ENCODE assay signal across 13 mouse cellular contexts in genomic region chr13:37537330-37537729, GRCm38 (mm10).
DNase-seq lines count a peak whose midpoint lies in the region; ATAC-seq and TF ChIP-seq lines count a peak whose summit lies in the region.
"Had no signal": no experiment of that assay in that cellular context is flagged by ENCODE, and none has a peak within 500 bp of the region (broad histone marks: within the 10 kb centered on the region; RNA-seq: fewer than 3 reads in every experiment).

No protein-coding gene starts in this region.

- no peak overlapping the region for H3K9ac ChIP-seq in heart, embryonic 11.5 days (ENCODE audit: low read depth, low read length)
- H3K9ac ChIP-seq in lung, postnatal 0 days (replicated peaks; ENCODE audit: low read depth), result no peak overlapping the region
- H3K9ac ChIP-seq in intestine, embryonic 16.5 days (ENCODE audit: low read depth, low read length), result no peak overlapping the region
- H3K9ac ChIP-seq: hindbrain, embryonic 13.5 days; neural tube, embryonic 13.5 days had no signal

- H3K36me3 ChIP-seq in heart, embryonic 11.5 days (ENCODE audit: control insufficient read depth, insufficient read depth, low read length), result no peaks in the 10 kb centered on the region
- no peaks in the 10 kb centered on the region for H3K36me3 ChIP-seq in lung, postnatal 0 days (ENCODE audit: insufficient read depth, low read length)
- H3K36me3 ChIP-seq in intestine, embryonic 16.5 days (ENCODE audit: control insufficient read depth, insufficient read depth, low read length), result no peaks in the 10 kb centered on the region
- H3K36me3 ChIP-seq: embryonic facial prominence, embryonic 10.5 days; hindbrain, embryonic 13.5 days; neural tube, embryonic 13.5 days had no signal

- H3K27me3 ChIP-seq in heart, embryonic 11.5 days (ENCODE audit: control insufficient read depth, insufficient read depth, low read length), result no peaks in the 10 kb centered on the region
- no peaks in the 10 kb centered on the region for H3K27me3 ChIP-seq in lung, postnatal 0 days (replicated peaks; ENCODE audit: insufficient read depth, low read length)
- H3K27me3 ChIP-seq in intestine, embryonic 16.5 days (replicated peaks; ENCODE audit: control insufficient read depth, insufficient read depth, low read length), result no peaks in the 10 kb centered on the region
- H3K27me3 ChIP-seq: hindbrain, embryonic 13.5 days; neural tube, embryonic 13.5 days had no signal

- H3K4me3 ChIP-seq in heart, embryonic 11.5 days (ENCODE audit: low read depth, low read length), result no peak overlapping the region
- no peak overlapping the region for H3K4me3 ChIP-seq in lung, postnatal 0 days (ENCODE audit: low read depth, low read length)
- no peak overlapping the region for H3K4me3 ChIP-seq in intestine, embryonic 16.5 days (ENCODE audit: low read length)
- H3K4me3 ChIP-seq: embryonic facial prominence, embryonic 10.5 days; hindbrain, embryonic 13.5 days; neural tube, embryonic 13.5 days had no signal

- H3K27ac ChIP-seq in heart, embryonic 11.5 days (ENCODE audit: low read depth, low read length), result peak overlapping the region; percentile 16; the same call in 1 of the 2 replicates
- H3K27ac ChIP-seq in lung, postnatal 0 days (ENCODE audit: low read length), result peak overlapping the region; percentile 20; the same call in 1 of the 2 replicates
- peak overlapping the region; percentile 53 for H3K27ac ChIP-seq in intestine, embryonic 16.5 days (ENCODE audit: low read length)
- H3K27ac ChIP-seq: embryonic facial prominence, embryonic 10.5 days; hindbrain, embryonic 13.5 days; neural tube, embryonic 13.5 days had no signal

- H3K4me1 ChIP-seq in heart, embryonic 11.5 days (ENCODE audit: control insufficient read depth, insufficient read depth, low read length), result peaks cover 3% of the 10 kb centered on the region; the same call in 1 of the 2 replicates
- peaks cover 5% of the 10 kb centered on the region for H3K4me1 ChIP-seq in lung, postnatal 0 days (ENCODE audit: insufficient read depth, low read depth, low read length)
- H3K4me1 ChIP-seq in intestine, embryonic 16.5 days (ENCODE audit: control insufficient read depth, insufficient read depth, low read length), result peaks cover 6% of the 10 kb centered on the region; the same call in 1 of the 2 replicates
- H3K4me1 ChIP-seq: hindbrain, embryonic 13.5 days; neural tube, embryonic 13.5 days had no signal

- no peaks in the 10 kb centered on the region for H3K9me3 ChIP-seq in heart, embryonic 11.5 days (replicated peaks; ENCODE audit: control insufficient read depth, low read length)
- no peaks in the 10 kb centered on the region for H3K9me3 ChIP-seq in lung, postnatal 0 days (ENCODE audit: low read length)
- no peaks in the 10 kb centered on the region for H3K9me3 ChIP-seq in intestine, embryonic 16.5 days (ENCODE audit: control insufficient read depth, low read length)
- H3K9me3 ChIP-seq: embryonic facial prominence, embryonic 10.5 days; hindbrain, embryonic 13.5 days; neural tube, embryonic 13.5 days had no signal

- TF ChIP-seq EP300 in lung, postnatal 0 days (IDR thresholded peaks at IDR 0.05), result no peak

- no peak for TF ChIP-seq CTCF in lung, postnatal 0 days (IDR thresholded peaks at IDR 0.05)

- DNase-seq in heart, adult 8-10 months (ENCODE audit: low spot score), result no peak
- DNase-seq in lung, postnatal 0 days (ENCODE audit: low spot score), result no peak
- no peak for DNase-seq in lung, postnatal 4 days
- DNase-seq in layer of hippocampus, adult 8-10 months (ENCODE audit: low spot score in 2 of 2), result no peak
- DNase-seq: cerebellum, adult 2 months; gastrocnemius, postnatal 10 days had no signal

- no peak overlapping the region for H3K4me2 ChIP-seq in heart, embryonic 11.5 days
- H3K4me2 ChIP-seq in lung, postnatal 0 days (replicated peaks; ENCODE audit: low read depth, low read length), result no peak overlapping the region
- H3K4me2 ChIP-seq in intestine, embryonic 16.5 days (ENCODE audit: low read depth, low read length), result no peak overlapping the region
- H3K4me2 ChIP-seq: hindbrain, embryonic 13.5 days; midbrain, embryonic 11.5 days; neural tube, embryonic 13.5 days had no signal

- 53% methylated on average over 6 of the region's 6 CpGs for WGBS in heart, embryonic 11.5 days (ENCODE audit: insufficient replicate concordance)
- WGBS in lung, postnatal 0 days, result 47% methylated on average over 6 of the region's 6 CpGs
- WGBS in intestine, embryonic 16.5 days, result 60% methylated on average over 6 of the region's 6 CpGs

- ATAC-seq in heart, embryonic 11.5 days (replicated peaks; ENCODE audit: insufficient number of reproducible peaks, low FRiP score, low TSS enrichment), result no peak
- peak; percentile 30; the same call in 1 of the 2 replicates for ATAC-seq in lung, postnatal 0 days
- ATAC-seq in intestine, embryonic 16.5 days, result peak; percentile 28
- peak; percentile 39 for ATAC-seq in megakaryocyte, adult 5-6 weeks (ENCODE audit: poor library complexity, severe bottlenecking)
